Mouse (Mus musculus) liver, embryonic 13.5 days (tissue): ENCODE data around the gene Vmn1r4. TPM values are rescaled to one million over a fixed set of nuclear protein-coding genes. Genes with fewer than 3 reads are reported as not detected.

Experiments
- ATAC-seq: fragments of 200-750 bp; cut with Nextera tagmentation; 2 replicates; pipeline ENCODE4 v1.8.0; 2017; ENCODE audit warnings: low read depth, mild to moderate bottlenecking, moderate number of reproducible peaks, moderate library complexity
- DNase-seq: peaks from one replicate; pipeline ENCODE4 v3.0.0; 2022
- H3K27ac ChIP-seq: fragments of 300-500 bp; sonication (generic); 2 replicates; pipeline ENCODE4 v1.5.1; 2015; ENCODE audit warnings: moderate library complexity, mild to moderate bottlenecking, inconsistent platforms
- H3K27me3 ChIP-seq: fragments of 300-500 bp; sonication (generic); 2 replicates; pipeline ENCODE4 v1.6.1; 2015; ENCODE audit warnings: mild to moderate bottlenecking, inconsistent platforms
- H3K36me3 ChIP-seq: fragments of 300-500 bp; sonication (generic); 2 replicates; pipeline ENCODE4 v1.6.1; 2015; ENCODE audit warnings: mild to moderate bottlenecking, inconsistent platforms
- H3K4me1 ChIP-seq: fragments of 300-500 bp; sonication (generic); replicated peaks from 2 replicates; pipeline ENCODE4 v1.6.1; 2015; ENCODE audit warnings: inconsistent platforms
- H3K4me2 ChIP-seq: fragments of 300-500 bp; sonication (generic); 2 replicates; pipeline ENCODE4 v1.6.1; 2015; ENCODE audit warnings: inconsistent platforms, mild to moderate bottlenecking, moderate library complexity
- H3K4me3 ChIP-seq: fragments of 300-500 bp; sonication (generic); replicated peaks from 2 replicates; pipeline ENCODE4 v1.5.1; 2015; ENCODE audit warnings: mild to moderate bottlenecking, inconsistent platforms
- H3K9ac ChIP-seq: fragments of 300-500 bp; sonication (generic); 2 replicates; pipeline ENCODE4 v1.6.1; 2015; ENCODE audit warnings: mild to moderate bottlenecking, inconsistent platforms
- H3K9me3 ChIP-seq: fragments of 300-500 bp; sonication (generic); replicated peaks from 2 replicates; pipeline ENCODE4 v1.6.1; 2016; ENCODE audit warnings: inconsistent platforms
- WGBS: fragments of 180-500 bp; shearing (Covaris S2); methylation state at CpG from one replicate; pipeline ENCODE4 v1.1.7; 2015; ENCODE audit not compliant: insufficient replicate concordance; 5-methylcytosine and 5-hydroxymethylcytosine counted together
- polyA plus RNA-seq: library from polyadenylated mRNA; unstranded; fragments of >200 nt; fragmentation: Nextera tagmentation; extraction: Ambion mirVana; gene quantifications from 2 replicates; pipeline ENCODE4 v1.2.1, GENCODE M21; 2015

Gene Vmn1r4
- 0.15 and 0.19 TPM in 2 replicates for polyA plus RNA-seq

DNA sequence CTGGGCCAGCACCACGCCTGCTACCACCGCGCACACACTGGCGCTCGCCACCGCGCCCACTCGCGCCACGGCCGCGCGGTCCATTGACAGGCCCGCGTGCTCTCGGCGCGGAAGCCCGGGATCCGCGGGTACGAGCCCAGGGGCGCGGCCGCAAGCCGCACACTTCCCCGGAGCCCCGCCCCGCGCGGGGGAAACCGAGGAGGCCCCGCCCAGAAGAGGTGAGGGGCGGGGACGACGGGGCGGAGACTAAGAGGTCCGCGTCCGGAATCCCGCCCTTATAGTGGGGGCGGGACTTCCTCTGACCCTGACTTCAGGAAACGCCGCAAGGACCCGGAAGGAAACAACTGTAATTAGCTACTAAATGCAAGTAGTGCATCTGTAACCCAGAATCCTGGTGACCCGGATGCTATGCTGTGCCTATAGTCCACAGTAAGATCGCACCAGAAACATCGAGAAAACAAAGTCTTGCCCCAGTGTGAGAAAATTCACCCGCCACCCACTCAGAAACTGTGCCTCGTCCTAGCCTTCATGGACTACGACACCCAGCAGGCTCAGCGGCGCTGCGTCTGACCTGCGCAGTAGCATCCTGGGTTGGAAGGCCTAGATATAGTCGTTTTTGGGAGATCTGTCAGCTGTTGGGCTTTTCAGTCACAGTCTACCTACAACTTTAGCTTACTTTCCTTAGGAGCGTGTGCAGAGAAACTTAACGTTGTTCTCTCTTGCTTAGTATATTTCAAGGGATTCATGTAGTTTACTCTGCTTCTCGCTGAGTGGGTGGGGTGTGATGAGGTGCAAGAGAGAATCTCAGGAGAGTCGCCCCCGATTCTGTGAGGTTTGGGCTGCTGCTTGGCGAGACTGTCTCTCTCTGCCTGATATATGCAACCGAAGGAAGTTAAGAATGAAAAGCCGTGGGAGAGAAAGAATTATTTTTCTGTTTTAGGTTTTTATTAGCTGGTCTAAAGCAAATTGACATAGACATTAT lies at the start of gene Vmn1r4, which contains the start of gene Nt5c3:
TSS of gene Vmn1r4 (plus strand) at position 290 of the 982 bp plus-strand sequence.
TSS of gene Nt5c3 (minus strand) at position 207 of the 982 bp plus-strand sequence.
- Histone ChIP-seq H3K27me3 (no peaks in the 10 kb centered on the region), H3K36me3 (no peaks in the 10 kb centered on the region), H3K4me1 (peaks cover 39% of the 10 kb centered on the region), H3K27ac (peak within 1 kb of the TSS; percentile 99), H3K9me3 (no peaks in the 10 kb centered on the region), H3K9ac (peak within 1 kb of the TSS; percentile 93), H3K4me2 (peak within 1 kb of the TSS; percentile 80), H3K4me3 (peak within 1 kb of the TSS; percentile 83)
- DNase-seq, result peak; percentile 87
- peak; percentile 83 for ATAC-seq
- 3% methylated on average over 64 of the region's 64 CpGs for whole genome bisulfite sequencing

DNA sequence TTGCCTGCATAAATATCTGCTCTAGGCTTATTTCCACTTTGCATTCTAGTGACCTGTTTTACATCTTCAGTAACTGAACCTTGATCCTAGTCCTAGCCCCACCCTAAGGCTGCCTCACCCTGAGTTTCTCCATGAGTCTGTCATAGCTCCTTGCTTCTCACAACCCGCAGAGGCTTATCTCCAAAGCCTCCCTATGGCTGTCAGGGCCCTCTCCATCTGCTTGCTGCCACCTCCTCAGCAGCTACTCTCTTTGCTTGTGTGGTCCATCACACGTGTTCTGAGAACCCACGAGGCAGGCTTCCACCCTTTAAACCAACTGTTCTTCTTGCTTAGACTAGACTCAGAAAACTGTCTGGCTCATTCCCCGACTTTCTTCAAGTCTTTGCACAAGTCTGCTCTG lies 46.9 kb upstream of the Vmn1r4 start:
- DNase-seq (no peak), ATAC-seq (peak; percentile 67)
- Histone ChIP-seq H3K4me2 (no peak overlapping the region), H3K27ac (peak overlapping the region; percentile 16; the same call in 1 of the 2 replicates), H3K36me3 (peaks cover 41% of the 10 kb centered on the region), H3K9me3 (no peaks in the 10 kb centered on the region), H3K4me1 (peaks cover 42% of the 10 kb centered on the region), H3K9ac (no peak overlapping the region), H3K27me3 (no peaks in the 10 kb centered on the region), H3K4me3 (no peak overlapping the region)
- WGBS, result 35% methylated on average over 4 of the region's 4 CpGs

DNA sequence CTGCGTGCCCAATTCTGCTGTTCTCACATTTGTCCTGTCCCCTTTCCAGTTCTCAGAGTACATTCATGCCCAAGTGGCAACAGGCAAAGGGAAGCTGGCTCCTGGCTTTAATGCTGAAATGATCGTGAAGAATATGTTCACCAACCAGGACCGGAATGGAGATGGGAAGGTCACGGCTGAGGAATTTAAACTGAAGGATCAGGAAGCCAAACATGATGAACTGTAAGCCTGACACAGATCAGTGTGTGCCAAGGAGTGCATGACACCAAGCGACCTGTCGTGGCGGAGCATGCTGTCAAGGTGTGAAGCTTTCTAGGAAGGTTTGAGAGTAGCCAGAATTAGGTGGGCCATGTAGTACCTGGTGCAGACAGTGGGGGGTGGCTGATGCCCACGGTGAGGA lies 45.8 kb upstream of the Vmn1r4 start:
- Histone ChIP-seq H3K4me1 (peaks cover 42% of the 10 kb centered on the region), H3K27me3 (no peaks in the 10 kb centered on the region), H3K9ac (no peak overlapping the region), H3K9me3 (no peaks in the 10 kb centered on the region), H3K36me3 (peaks cover 50% of the 10 kb centered on the region), H3K4me3 (no peak overlapping the region), H3K4me2 (no peak overlapping the region), H3K27ac (no peak overlapping the region; the same call in 1 of the 2 replicates)
- DNase-seq (no peak), ATAC-seq (no peak)
- WGBS, result 87% methylated on average over 8 of the region's 8 CpGs

DNA sequence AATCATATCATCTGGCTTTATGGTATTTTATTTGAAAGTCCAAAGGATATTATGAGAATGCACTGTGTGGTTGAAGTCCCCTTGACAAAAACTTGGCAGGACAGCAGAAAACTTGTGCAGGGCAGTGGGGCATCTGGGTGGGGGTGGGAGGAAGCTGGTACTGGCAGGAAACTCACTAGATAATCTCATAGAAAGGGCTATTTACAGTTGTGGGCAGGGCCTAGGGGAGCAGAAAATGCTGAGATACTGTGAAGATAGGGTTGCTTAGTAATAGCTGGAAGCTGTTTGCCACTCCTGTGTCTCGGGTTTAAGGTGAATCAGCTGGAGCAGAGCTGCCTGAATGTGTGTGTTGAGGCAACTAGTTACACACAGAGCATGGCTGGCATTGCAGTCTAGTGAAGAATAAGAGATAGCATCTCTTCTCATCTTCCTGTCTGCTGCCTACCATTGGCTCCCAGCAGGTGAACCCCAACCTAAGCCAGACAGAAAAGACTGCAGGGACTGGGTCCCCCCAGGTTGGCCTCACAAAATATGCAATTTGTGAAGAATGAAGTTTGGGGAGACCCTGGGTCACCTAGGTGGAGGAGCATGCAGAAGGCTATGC lies 44.4 kb upstream of the Vmn1r4 start:
- ATAC-seq (peak; percentile 76), DNase-seq (no peak)
- Histone ChIP-seq H3K27ac (peak overlapping the region; percentile 41; the same call in 1 of the 2 replicates), H3K36me3 (peaks cover 64% of the 10 kb centered on the region), H3K9me3 (no peaks in the 10 kb centered on the region), H3K27me3 (no peaks in the 10 kb centered on the region), H3K4me1 (peaks cover 42% of the 10 kb centered on the region), H3K9ac (no peak overlapping the region), H3K4me3 (no peak overlapping the region), H3K4me2 (no peak overlapping the region)
- WGBS, result 8% methylated on average over 1 of the region's 1 CpGs

DNA sequence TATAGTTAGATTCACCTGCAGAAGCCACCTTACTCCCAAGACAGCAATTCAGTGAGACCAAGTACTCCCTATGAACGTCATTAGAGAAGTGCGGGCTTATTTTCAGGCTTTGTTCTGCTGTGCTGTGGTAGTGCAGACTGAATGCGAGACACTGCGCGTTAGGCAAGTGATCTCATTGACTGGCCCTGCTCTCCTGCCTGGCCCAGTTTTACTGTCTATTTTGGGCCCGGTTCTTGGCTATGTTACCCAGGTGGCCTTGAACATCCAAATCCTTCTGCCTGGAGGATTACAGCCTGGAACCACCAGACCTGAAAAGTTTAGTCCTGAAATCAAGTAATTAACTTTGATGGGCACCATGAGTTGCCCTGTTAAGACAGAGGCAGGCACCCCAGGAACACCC lies 35.3 kb upstream of the Vmn1r4 start:
- no peaks in the 10 kb centered on the region for H3K9me3 ChIP-seq
- no peaks in the 10 kb centered on the region; the same call in 1 of the 2 replicates for H3K4me1 ChIP-seq
- no peaks in the 10 kb centered on the region for H3K27me3 ChIP-seq
- no peak overlapping the region for H3K4me2 ChIP-seq
- ATAC-seq, result no peak
- H3K36me3 ChIP-seq, result peaks cover 83% of the 10 kb centered on the region
- 94% methylated on average over 6 of the region's 6 CpGs for WGBS
- H3K9ac ChIP-seq, result no peak overlapping the region
- H3K4me3 ChIP-seq, result no peak overlapping the region
- no peak overlapping the region; the same call in 1 of the 2 replicates for H3K27ac ChIP-seq
- no peak for DNase-seq

DNA sequence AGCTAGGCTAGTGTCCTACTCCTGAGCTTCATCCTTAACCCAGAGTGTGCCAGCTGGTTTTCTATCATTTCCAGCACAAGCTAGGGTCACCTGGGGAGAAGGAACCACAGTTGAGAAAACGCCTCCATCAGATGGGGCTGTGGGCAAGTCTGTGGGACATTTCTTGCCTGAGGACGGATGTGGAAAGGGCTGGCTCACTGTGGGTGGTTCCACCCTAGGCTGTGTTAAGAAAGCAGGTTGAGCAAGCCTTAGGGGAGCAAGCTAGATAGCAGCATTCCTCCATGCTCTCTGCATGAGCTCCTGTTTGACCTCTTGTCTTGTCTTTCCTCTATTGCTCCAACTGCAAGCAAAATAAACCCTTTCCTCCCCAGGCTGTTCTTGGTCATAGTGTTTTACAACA lies 33.1 kb upstream of the Vmn1r4 start:
- no peak overlapping the region for H3K4me3 ChIP-seq
- H3K9me3 ChIP-seq, result no peaks in the 10 kb centered on the region
- no peak overlapping the region for H3K4me2 ChIP-seq
- H3K9ac ChIP-seq, result no peak overlapping the region
- H3K4me1 ChIP-seq, result peaks cover 3% of the 10 kb centered on the region
- H3K27me3 ChIP-seq, result no peaks in the 10 kb centered on the region
- 60% methylated on average over 2 of the region's 2 CpGs for WGBS
- no peak for ATAC-seq
- peaks cover 67% of the 10 kb centered on the region for H3K36me3 ChIP-seq
- no peak for DNase-seq
- no peak overlapping the region for H3K27ac ChIP-seq

DNA sequence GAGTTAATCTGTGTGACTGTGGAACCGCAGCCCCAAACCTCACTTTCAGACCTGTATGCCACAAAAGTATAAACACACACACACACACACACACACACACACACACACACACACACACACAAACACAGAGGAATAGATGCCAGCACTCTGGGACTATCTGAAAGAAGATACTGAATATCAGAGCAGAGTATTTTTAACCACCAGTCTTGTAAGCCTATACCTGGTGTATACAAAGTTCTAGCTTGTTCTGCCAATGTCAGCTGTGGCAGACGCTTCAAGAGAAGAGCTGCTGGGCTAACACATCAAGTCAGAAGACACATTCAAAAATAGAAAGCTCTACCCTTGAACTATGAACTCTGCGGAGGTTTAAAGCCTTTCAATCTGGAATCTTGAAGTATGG lies 24.2 kb upstream of the Vmn1r4 start:
- 82% methylated on average over 3 of the region's 3 CpGs for WGBS
- H3K27me3 ChIP-seq, result no peaks in the 10 kb centered on the region
- 0 out of 2 replicates have a peak overlapping the region, but pooled peaks have one; percentile 6 for H3K4me2 ChIP-seq
- H3K9ac ChIP-seq, result peak overlapping the region; percentile 2; the same call in 1 of the 2 replicates
- ATAC-seq (no peak), DNase-seq (no peak)
- peak overlapping the region; percentile 0; the same call in 1 of the 2 replicates for H3K27ac ChIP-seq
- 0 out of 2 replicates have a peak overlapping the region, but pooled peaks have one; percentile 2 for H3K4me3 ChIP-seq
- H3K36me3 ChIP-seq, result peaks cover 17% of the 10 kb centered on the region
- no peaks in the 10 kb centered on the region for H3K9me3 ChIP-seq
- H3K4me1 ChIP-seq, result peaks cover 75% of the 10 kb centered on the region

DNA sequence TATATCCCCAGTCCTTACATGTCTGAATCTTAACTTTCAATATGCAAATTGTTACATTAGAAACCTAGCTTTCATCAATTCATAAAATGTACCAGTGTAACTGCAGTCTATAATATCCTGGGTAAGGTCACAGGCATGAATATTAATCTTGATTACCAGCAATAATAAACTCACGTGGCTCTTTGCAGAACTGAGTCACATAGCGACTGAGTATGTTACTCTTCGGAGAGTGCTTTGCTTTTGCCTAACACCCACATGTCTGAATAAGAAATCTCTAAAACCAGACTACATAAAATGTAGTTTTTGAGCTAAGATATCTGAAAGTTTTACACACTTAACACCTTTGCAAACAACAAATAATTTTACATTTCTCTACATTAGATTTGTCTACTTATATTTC lies 22.5 kb upstream of the Vmn1r4 start:
- DNase-seq, result no peak
- Histone ChIP-seq H3K36me3 (peaks cover 12% of the 10 kb centered on the region), H3K4me3 (peak overlapping the region; percentile 58), H3K4me1 (peaks cover 87% of the 10 kb centered on the region), H3K9me3 (no peaks in the 10 kb centered on the region), H3K27ac (peak overlapping the region; percentile 98), H3K9ac (peak overlapping the region; percentile 76), H3K4me2 (peak overlapping the region; percentile 82), H3K27me3 (no peaks in the 10 kb centered on the region)
- 48% methylated on average over 3 of the region's 3 CpGs for WGBS
- ATAC-seq, result no peak

DNA sequence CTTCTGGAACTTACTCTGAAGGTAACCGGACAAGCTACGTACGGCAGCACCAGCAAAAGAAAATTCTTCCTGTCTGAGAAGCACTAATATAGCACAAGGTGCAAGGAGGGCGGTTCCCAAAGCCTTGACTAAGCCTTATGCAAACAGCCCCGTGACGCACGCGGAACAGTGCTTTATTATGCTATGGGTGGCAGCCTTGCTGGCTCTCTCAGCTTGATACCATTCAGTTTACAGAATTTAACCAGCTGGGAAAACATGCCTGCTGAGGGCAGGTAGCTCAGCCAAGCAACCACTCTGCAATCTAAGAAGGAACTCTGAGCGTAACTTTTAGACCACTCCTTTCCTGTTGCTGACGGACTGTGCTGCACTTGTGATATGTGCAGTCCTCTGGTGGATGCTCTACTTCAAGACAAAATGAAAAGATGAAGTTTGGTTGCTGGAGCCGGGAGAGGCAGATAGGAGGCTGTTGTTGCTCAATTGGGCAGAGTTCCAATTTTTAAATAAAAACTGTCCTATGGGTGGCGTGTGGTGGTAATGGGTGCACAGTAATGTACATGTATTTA lies 21.9 kb upstream of the Vmn1r4 start:
- WGBS, result 13% methylated on average over 12 of the region's 12 CpGs
- peak overlapping the region; percentile 82 for H3K4me2 ChIP-seq
- H3K36me3 ChIP-seq, result peaks cover 11% of the 10 kb centered on the region
- peak overlapping the region; percentile 98 for H3K27ac ChIP-seq
- H3K4me1 ChIP-seq, result peaks cover 89% of the 10 kb centered on the region
- DNase-seq (peak; percentile 73), ATAC-seq (peak; percentile 67)
- H3K9me3 ChIP-seq, result no peaks in the 10 kb centered on the region
- H3K9ac ChIP-seq, result peak overlapping the region; percentile 76
- H3K27me3 ChIP-seq, result no peaks in the 10 kb centered on the region
- peak overlapping the region; percentile 58 for H3K4me3 ChIP-seq

DNA sequence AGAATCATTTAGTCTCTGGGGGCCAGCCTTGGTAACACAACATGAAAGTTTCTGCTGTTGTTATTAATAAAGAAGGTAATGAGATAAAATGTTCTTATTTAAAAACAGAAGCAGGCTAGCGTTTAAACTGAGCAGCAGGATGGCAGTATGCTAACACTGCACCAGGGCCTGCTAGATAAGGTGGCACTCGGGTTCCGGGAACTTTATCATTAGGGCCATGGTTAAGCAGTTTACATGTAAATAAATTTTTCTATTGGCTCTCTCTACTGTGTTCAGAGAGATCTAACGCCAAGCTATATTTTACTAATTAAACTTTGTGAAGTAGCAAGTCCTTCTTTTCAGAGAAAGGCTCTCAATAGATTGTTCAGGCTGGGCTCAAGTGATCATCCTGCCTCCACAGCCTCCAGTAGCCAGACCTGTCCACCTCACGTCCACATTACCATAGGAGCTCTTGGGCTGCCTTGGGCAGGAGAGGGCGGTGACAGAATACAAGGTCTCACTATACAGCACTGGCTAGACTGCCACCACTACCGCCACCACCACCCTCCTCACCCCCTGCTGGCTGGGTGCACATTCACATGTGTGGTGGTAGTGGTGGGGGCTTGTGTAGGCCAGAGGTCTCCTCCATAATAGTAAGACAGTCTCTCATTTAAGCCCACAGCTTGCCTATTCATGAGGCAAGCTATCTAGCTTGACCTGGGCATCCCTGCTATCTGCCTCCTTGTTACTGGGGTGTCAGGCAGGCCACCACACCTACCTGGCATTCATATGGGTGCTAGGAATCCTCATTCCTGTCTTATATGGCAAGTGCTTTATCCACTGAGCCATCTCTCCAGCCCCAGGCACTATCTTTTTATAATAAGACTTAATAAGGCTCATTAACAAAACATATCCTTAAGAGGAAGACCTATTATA lies 21.0 kb upstream of the Vmn1r4 start:
- WGBS, result 15% methylated on average over 7 of the region's 7 CpGs
- H3K9me3 ChIP-seq, result no peaks in the 10 kb centered on the region
- DNase-seq, result peak; percentile 79
- H3K27ac ChIP-seq, result peak overlapping the region; percentile 98
- ATAC-seq, result peak; percentile 85
- H3K4me2 ChIP-seq, result peak overlapping the region; percentile 82
- H3K4me1 ChIP-seq, result peaks cover 90% of the 10 kb centered on the region
- no peaks in the 10 kb centered on the region for H3K27me3 ChIP-seq
- peak overlapping the region; percentile 76 for H3K9ac ChIP-seq
- peak overlapping the region; percentile 58 for H3K4me3 ChIP-seq
- peaks cover 7% of the 10 kb centered on the region for H3K36me3 ChIP-seq
